Mouse (Mus musculus) gastrocnemius, adult 18-20 months (tissue): ENCODE data around the gene Gm11032. TPM values are rescaled to one million over a fixed set of nuclear protein-coding genes. Genes with fewer than 3 reads are reported as not detected.
"Not testable (repeated sequence)": the region's sequence is repeated elsewhere in the genome, so short reads cannot be mapped to it uniquely, and the experiment has no call there.

Experiments used
- DNase-seq: peaks from one replicate; pipeline ENCODE4 v3.0.0; 2021; ENCODE audit warnings: low spot score
- total RNA-seq, 2 experiments: library from RNA; stranded (reverse); gene quantifications; 2 replicates each; pipeline ENCODE4 v1.2.3; 2021

Gm11032 gene
- total RNA-seq, 2 experiments from 2014 or later, result not detected

GRCm38 (mm10) chr11:4622997-4623396 is 3.1 kb downstream of the Gm11032 start:
- no peak for DNase-seq

- DNase-seq, result no peak
These were observed 6.1 kb downstream of the Gm11032 start for GRCm38 (mm10) chr11:4625931-4626330.

- no peak for DNase-seq
These were observed 7.8 kb downstream of the Gm11032 start for GRCm38 (mm10) chr11:4627636-4628035.

GRCm38 (mm10) chr11:4629861-4630280 is 10.0 kb downstream of the Gm11032 start:
- no peak for DNase-seq

GRCm38 (mm10) chr11:4633420-4633819 is 13.6 kb downstream of the Gm11032 start:
- DNase-seq, result no peak

GRCm38 (mm10) chr11:4634395-4634794 is 14.5 kb downstream of the Gm11032 start:
- no peak for DNase-seq

GRCm38 (mm10) chr11:4636782-4637342 is 17.0 kb downstream of the Gm11032 start:
- peak; percentile 15 for DNase-seq

GRCm38 (mm10) chr11:4637534-4638234 is 17.8 kb downstream of the Gm11032 start, which contains the start of gene Ascc2:
TSS of gene Ascc2 (plus strand) at chr11:4637747.
- peak; percentile 98 for DNase-seq

GRCm38 (mm10) chr11:4638261-4638660 is 18.4 kb downstream of the Gm11032 start:
- DNase-seq, result no peak

- DNase-seq, result no peak
These were observed 21.3 kb downstream of the Gm11032 start for GRCm38 (mm10) chr11:4641185-4641584.

- no peak for DNase-seq
These were observed 23.9 kb downstream of the Gm11032 start for GRCm38 (mm10) chr11:4643722-4644121.

- DNase-seq, result not testable (repeated sequence)
These were observed 25.3 kb downstream of the Gm11032 start for GRCm38 (mm10) chr11:4645180-4645579.

- no peak for DNase-seq
These were observed 26.5 kb downstream of the Gm11032 start for GRCm38 (mm10) chr11:4646409-4646808.

- no peak for DNase-seq
These were observed 40.0 kb downstream of the Gm11032 start for GRCm38 (mm10) chr11:4659818-4660217.

- DNase-seq, result peak; percentile 31
These were observed 40.6 kb downstream of the Gm11032 start for GRCm38 (mm10) chr11:4660309-4661025.

- peak; percentile 24 for DNase-seq
These were observed 41.5 kb downstream of the Gm11032 start for GRCm38 (mm10) chr11:4661324-4661723.

- no peak for DNase-seq
These were observed 42.1 kb downstream of the Gm11032 start for GRCm38 (mm10) chr11:4661871-4662495.

- no peak for DNase-seq
These were observed 42.6 kb downstream of the Gm11032 start for GRCm38 (mm10) chr11:4662496-4662878.
